Mouse (Mus musculus) limb, embryonic 15.5 days (tissue): ENCODE measurements at regions not wholly inside any gene's neighbourhood (a gene's known extent, or its start where the extent isn't known, plus 50 kb on each side); places are given as distances from the start of the nearest gene placed in this dataset.

Source experiments
- ATAC-seq: fragments of 200-750 bp; cut with Nextera tagmentation; 2 replicates; pipeline ENCODE4 v1.8.0; 2017; ENCODE audit warnings: low read depth, moderate TSS enrichment; ENCODE audit not compliant: insufficient number of reproducible peaks, low FRiP score, low TSS enrichment
- H3K27ac ChIP-seq: fragments of 300-500 bp; sonication (generic); 2 replicates; pipeline ENCODE4 v1.5.1; 2015; ENCODE audit warnings: moderate library complexity, mild to moderate bottlenecking, inconsistent platforms
- H3K27me3 ChIP-seq: fragments of 300-500 bp; sonication (generic); 2 replicates; pipeline ENCODE4 v1.6.1; 2015; ENCODE audit warnings: inconsistent platforms
- H3K36me3 ChIP-seq: fragments of 300-500 bp; sonication (generic); 2 replicates; pipeline ENCODE4 v1.6.1; 2015; ENCODE audit warnings: inconsistent platforms
- H3K4me1 ChIP-seq: fragments of 300-500 bp; sonication (generic); 2 replicates; pipeline ENCODE4 v1.6.1; 2015; ENCODE audit warnings: inconsistent platforms
- H3K4me2 ChIP-seq: fragments of 300-500 bp; sonication (generic); 2 replicates; pipeline ENCODE4 v1.6.1; 2015; ENCODE audit warnings: mild to moderate bottlenecking, inconsistent platforms
- H3K4me3 ChIP-seq: fragments of 300-500 bp; sonication (generic); 2 replicates; pipeline ENCODE4 v1.5.1; 2015; ENCODE audit warnings: mild to moderate bottlenecking, inconsistent platforms
- H3K9ac ChIP-seq: fragments of 300-500 bp; sonication (generic); 2 replicates; pipeline ENCODE4 v1.6.1; 2015; ENCODE audit warnings: inconsistent platforms
- H3K9me3 ChIP-seq: fragments of 300-500 bp; sonication (generic); 2 replicates; pipeline ENCODE4 v1.6.1; 2016; ENCODE audit warnings: inconsistent platforms
- WGBS: fragments of 180-500 bp; shearing (Covaris S2); methylation state at CpG from one replicate; pipeline ENCODE4 v1.1.7; 2015; 5-methylcytosine and 5-hydroxymethylcytosine counted together

GRCm38 (mm10) chr2:48733936-48734335, 80.0 kb upstream of the Acvr2a start:
- H3K27ac ChIP-seq = no peak overlapping the region
- H3K4me1 ChIP-seq = no peaks in the 10 kb centered on the region
- ATAC-seq = no peak
- WGBS = 89% methylated on average over 1 of the region's 1 CpGs
- H3K9me3 ChIP-seq = no peaks in the 10 kb centered on the region
- H3K27me3 ChIP-seq = no peaks in the 10 kb centered on the region
- H3K4me3 ChIP-seq = no peak overlapping the region
- no peak overlapping the region for H3K4me2 ChIP-seq
- no peaks in the 10 kb centered on the region for H3K36me3 ChIP-seq
- H3K9ac ChIP-seq = no peak overlapping the region

DNA sequence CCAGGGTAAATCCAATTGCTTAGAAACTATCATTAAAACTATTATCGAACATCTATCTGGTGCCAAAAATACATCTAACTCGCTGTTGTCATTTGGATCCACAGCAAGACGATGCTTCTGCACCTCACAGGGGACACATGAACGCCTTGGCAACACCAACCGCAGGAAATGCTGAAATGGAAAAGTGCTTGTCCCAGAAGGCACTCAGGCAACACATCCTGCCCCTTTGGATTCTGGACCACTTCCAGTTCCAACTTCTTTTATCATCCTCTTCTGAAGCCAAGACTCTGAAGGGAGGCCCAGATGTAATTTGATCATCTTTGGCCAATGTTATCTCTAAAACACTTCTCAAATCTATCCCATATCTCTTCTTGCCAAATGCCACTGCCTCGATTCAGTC, 79.4 kb upstream of the Acvr2a start:
- no peak overlapping the region for H3K4me3 ChIP-seq
- no peak for ATAC-seq

DNA sequence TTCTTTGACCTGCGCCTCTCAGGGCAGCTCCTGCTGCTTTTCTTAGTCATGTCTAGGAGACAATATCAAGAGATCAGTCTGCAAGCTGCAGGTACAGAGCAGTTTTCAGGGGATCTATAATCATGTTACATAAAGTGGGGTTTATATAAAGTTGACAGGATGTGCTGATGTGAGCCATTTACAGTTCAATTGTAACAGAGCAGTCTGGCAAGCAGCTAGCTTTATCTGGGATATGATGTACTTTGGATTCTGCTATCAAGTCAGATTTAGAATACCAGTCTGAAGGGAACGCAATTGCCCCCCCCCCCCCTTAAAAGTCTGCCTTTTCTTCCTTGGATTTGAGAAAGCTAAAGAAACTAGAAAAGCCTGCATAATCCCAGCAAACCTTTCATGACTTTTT, 77.6 kb upstream of the Acvr2a start:
- H3K27me3 ChIP-seq = no peaks in the 10 kb centered on the region
- no peaks in the 10 kb centered on the region for H3K9me3 ChIP-seq
- H3K36me3 ChIP-seq = no peaks in the 10 kb centered on the region
- no peaks in the 10 kb centered on the region for H3K4me1 ChIP-seq
- 81% methylated on average over 2 of the region's 2 CpGs for WGBS
- no peak overlapping the region for H3K27ac ChIP-seq
- H3K4me3 ChIP-seq = no peak overlapping the region
- no peak for ATAC-seq
- no peak overlapping the region for H3K9ac ChIP-seq
- no peak overlapping the region for H3K4me2 ChIP-seq

More for the DNA sequence above, 79.4 kb upstream of the Acvr2a start:
- Histone ChIP-seq H3K36me3 (no peaks in the 10 kb centered on the region), H3K27ac (no peak overlapping the region), H3K9me3 (no peaks in the 10 kb centered on the region), H3K9ac (no peak overlapping the region), H3K4me1 (no peaks in the 10 kb centered on the region), H3K4me2 (no peak overlapping the region), H3K27me3 (no peaks in the 10 kb centered on the region)
- WGBS = 62% methylated on average over 6 of the region's 6 CpGs
